Mouse (Mus musculus) layer of hippocampus, postnatal 25 days (tissue): ENCODE results near the gene Odf3l2. TPM values are rescaled to one million over a fixed set of nuclear protein-coding genes. Genes with fewer than 3 reads are reported as not detected.
A peak's percentile ranks its signal among the peaks of the same experiment; 100 is the strongest.

Experiments used
- DNase-seq, 2 experiments: peaks; one replicate each; pipeline ENCODE4 v3.0.0; 2022; ENCODE audit warnings: mixed read lengths in 2 of 2, low spot score in 1 of 2; ENCODE audit errors: extremely low spot score in 1 of 2
- total RNA-seq, 2 experiments: library from RNA; stranded (reverse); gene quantifications; 2 replicates each; pipeline ENCODE4 v1.2.3; 2021

The Odf3l2 gene
- total RNA-seq, 2 experiments from 2014 or later: 0.22 TPM; not detected in 1

GRCm38 (mm10) chr10:79671396-79672087, 26.0 kb upstream of the Odf3l2 start:
- no peak for DNase-seq

- DNase-seq: no peak
Observed at GRCm38 (mm10) chr10:79670071-79670888, 24.7 kb upstream of the Odf3l2 start.

- peak; percentile 72 to 85 for DNase-seq
Observed at GRCm38 (mm10) chr10:79669576-79670057, 24.1 kb upstream of the Odf3l2 start.

DNA sequence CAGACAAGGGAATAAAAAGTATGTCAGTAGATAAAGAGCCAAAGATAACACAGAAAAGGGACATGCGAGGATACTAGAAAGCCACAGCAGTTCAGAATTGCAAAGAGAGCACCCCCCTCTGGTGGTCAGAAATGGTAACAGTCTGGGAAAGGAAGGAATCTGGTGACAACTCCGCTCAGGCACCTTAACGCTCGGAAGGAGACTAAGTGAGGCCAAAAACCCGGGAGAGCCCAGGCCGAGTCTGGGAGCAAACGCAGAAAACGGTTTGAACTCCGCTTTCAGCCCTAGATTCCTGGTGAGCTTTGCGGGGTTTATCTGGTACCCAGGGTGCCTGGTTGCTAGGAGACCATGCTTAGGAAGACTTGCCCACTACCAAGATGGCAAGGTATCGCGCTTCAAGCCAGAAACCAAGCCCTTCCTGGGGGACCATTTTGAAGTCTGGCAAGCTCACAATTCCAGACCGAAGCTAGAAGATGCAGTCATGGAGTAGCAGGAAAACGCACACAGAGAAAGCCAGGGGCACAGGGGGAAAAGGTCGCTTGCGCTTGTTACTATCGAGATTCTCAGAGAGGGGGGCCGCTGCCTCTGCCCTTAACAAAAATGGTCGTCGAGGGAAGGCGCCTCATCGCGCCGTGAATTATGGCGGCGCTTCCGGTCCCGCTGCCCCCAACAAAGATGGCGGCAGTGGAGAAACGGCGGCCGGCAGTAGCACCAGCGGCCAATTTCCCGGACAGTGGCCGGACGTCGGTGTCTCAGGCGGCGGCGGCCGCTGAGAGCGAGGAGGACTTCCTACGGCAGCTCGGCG, 23.4 kb upstream of the Odf3l2 start, which contains the start of gene Tpgs1:
Gene Tpgs1 (plus strand): TSS at position 599 of the 805 bp plus-strand sequence.
- DNase-seq: peak; percentile 82 to 95

DNA sequence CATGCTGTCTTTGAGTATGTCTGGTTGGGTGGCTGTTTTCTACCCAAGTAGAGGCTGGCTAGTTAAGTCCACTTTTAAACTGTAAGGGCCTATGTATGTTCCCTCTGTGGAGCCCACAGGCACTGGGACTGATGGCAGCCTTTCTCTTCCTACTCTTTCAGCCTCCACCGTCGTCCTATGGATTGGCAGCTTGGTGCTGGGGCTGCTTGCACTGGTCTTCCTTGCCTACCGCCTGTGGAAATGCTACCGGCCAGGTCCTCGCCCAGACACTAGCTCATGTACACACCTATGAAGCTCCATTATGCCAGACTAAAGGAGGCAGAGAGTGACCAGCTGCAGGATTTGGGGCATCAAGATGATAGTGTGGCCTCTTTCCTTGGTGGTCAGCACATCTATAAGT, 22.5 kb upstream of the Odf3l2 start:
- DNase-seq: no peak

DNA sequence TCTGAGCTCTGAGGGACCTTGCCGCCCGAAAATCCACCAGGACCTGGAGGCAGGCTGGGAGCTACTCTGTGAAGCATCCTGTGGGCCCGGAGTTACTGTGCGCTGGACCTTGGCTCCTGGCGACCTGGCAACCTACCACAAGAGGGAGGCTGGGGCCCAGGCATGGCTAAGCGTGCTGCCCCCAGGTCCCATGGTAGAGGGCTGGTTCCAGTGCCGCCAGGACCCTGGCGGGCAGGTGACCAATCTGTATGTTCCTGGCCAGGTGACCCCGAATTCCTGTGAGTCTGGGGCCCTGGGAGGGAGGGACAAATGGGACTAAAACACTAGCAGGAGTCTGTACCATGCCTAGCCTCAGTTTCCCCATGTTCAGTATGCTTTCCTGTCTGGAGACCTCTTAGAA, 21.0 kb upstream of the Odf3l2 start:
- DNase-seq: no peak

GRCm38 (mm10) chr10:79665051-79665450, 19.5 kb upstream of the Odf3l2 start:
- no peak for DNase-seq

DNA sequence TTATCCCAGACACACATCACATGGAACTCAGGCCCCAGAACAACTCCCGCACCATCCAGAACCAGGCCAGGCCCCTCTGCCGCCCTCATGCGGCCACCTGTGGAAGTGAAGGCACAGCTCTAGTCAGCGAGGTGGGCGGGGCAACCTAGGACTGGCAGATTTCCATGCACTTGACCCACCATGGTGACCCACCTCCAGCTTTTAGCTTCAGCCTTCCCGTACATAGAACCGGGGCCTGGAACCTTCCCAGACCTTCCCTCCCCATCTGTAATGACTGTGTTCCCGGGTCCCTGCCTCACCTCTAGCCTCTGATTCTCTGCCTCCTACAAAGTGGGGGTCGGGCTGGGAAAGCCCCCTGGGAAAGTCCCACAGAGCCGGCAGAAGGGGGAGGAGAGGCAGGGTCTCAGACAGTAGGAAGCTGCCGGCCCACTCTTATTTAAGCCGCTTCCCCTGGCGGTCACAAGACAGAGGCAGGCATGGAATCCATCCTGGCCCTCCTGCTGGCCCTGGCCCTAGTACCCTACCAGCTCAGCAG, 18.7 kb upstream of the Odf3l2 start, which contains the start of gene Madcam1:
Gene Madcam1 (plus strand): TSS at position 429 of the 535 bp plus-strand sequence.
- DNase-seq: peak; percentile 54 to 69

GRCm38 (mm10) chr10:79661861-79662260, 16.3 kb upstream of the Odf3l2 start:
- DNase-seq: no peak

GRCm38 (mm10) chr10:79660298-79660697, 14.8 kb upstream of the Odf3l2 start:
- DNase-seq: no peak

- no peak for DNase-seq
Observed at GRCm38 (mm10) chr10:79658829-79659228, 13.3 kb upstream of the Odf3l2 start.

- DNase-seq: peak in 1 of 2 experiments; percentile 56
Observed at GRCm38 (mm10) chr10:79654946-79655395, 9.4 kb upstream of the Odf3l2 start.

- DNase-seq: no peak
Observed at GRCm38 (mm10) chr10:79652789-79653188, 7.3 kb upstream of the Odf3l2 start.

GRCm38 (mm10) chr10:79649070-79649751, 3.7 kb upstream of the Odf3l2 start:
- peak; percentile 67 to 88 for DNase-seq

DNA sequence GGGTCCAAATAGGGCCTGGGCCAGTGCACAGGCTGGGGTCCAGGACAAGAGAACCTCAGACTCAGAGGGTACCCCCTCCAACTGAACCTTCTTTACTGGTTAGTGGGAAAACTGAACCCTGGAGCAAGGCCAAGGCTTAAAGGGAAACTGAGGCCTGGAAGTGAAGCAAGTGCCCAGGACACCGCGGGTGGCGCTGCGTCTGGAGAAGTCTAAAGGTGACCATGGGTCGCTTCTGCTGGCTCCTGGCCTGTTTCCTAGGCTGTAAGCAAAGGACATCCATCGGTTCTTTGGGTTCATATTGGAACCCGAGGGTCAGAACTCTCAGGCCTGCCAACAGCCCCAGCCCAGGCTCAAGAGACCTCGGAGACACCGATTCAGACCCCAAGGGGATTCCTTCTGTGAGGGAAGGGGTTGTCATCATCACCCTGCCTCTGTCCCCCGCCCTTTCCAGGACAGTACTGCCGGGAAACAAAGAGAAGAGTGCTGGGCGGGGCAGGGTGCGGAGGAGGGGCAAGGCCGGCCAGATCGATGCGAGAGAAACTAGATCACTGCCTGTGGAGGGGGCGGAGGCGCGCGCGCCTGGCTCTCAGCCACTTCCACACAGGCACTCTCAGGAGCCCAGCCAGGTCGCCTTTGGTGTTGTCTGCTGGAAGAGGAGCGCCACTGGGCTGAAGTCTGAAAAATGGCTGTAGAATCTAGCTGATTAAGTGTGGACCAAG, 6.9 kb downstream of the Odf3l2 start:
- peak in 1 of 2 experiments; percentile 38 for DNase-seq

DNA sequence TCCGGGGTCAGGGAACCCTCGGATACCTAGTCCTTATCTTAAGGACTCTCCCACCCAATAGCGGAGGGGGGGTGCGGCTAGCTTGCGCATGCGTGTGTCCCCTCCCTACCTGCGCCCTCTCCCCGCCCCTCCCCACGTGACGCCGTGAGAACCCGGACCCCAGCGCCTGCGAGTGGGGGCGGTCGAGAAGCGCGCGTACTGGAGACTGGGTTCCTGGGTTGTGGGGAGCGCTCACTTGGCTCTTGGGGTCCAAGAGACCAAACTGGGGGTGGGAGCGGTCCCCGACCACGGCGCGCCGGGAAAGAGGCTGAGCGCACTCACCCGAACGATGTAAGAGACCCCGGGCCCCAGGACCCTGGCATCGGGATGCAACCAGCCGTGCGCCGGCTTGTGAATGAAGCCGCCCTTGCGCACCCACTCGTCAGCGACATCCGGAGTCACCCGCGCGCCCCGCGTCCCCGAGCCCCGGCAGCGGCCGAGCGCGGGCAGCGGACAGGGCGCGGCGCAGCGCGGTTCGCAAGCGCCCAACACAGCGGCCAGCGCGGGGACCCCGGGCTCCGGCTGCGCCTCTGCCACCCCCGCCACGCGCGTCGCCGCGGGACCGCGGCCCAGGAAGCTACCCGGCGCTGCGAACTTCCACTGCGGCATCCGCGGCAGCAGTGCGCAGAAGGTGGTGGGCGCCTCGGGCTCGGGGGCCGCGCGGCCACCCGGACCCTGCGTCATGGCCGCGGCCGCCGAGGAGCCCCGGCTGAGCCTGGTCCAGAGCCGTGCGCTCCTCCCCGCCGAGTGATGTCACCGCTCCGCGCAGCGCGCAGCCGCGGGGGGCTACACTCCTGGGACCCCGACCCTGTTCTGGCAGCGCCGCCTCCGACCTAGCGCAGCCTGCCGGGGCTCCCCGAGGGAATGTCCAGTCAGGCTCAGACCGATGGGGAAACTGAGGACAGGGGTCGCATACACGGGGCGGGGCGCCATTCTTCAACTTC, 8.1 kb downstream of the Odf3l2 start, which contains the start of gene Shc2:
Gene Shc2 (minus strand): TSS at position 791 of the 983 bp plus-strand sequence.
- DNase-seq: peak; percentile 70 to 79

- no peak for DNase-seq
Observed at GRCm38 (mm10) chr10:79636287-79636686, 9.3 kb downstream of the Odf3l2 start.
